Mouse (Mus musculus) Muller cell, postnatal 12 days (primary cell): ENCODE measurements around the gene H2-D1.
A peak's percentile ranks its signal among the peaks of the same experiment; 100 is the strongest.
"Not testable (repeated sequence)": the region's sequence is repeated elsewhere in the genome, so short reads cannot be mapped to it uniquely, and the experiment has no call there.

Experiments
- DNase-seq: peaks from one replicate; pipeline ENCODE4 v3.0.0-alpha.2; 2015; ENCODE audit errors: inconsistent ontology term

Gene H2-D1

DNA sequence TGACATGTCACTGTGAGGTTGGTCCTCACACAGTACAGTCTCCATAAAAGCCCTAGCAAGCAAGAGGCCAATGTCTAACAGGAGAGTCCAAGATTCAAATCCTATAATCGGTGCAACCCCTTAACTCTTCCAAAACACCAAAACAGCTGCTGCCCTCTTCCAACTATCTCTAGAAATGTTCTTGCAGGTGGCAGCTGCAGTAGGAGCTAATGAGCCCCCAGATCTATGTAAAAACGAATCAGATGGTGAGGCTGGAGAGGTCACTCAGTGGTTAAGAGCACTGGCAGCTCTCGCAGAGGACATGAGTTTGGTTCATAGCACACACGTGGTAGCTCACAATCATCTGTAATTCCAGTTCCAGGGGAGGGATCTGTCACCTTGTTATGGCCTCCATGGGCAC lies 6.8 kb upstream of the H2-D1 start:
- DNase-seq = no peak

DNA sequence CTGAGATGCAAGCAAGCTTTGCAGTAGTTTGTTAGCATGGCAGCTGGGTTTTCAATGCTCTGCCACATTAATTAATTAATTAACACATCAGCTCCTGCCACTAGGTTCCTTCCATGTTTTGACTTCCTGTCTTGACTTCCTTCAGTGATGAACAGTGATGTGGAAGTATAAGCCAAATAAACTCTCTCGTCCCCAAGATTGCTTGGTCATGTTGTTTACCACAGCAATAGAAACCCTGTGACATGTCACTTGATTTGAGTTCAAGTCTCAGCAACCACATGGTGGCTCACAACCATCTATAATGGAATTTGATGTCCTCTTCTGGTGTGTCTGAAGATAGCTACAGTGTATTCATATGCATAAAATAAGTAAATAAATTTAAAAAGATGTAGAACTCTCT lies 5.2 kb upstream of the H2-D1 start:
- DNase-seq = no peak

DNA sequence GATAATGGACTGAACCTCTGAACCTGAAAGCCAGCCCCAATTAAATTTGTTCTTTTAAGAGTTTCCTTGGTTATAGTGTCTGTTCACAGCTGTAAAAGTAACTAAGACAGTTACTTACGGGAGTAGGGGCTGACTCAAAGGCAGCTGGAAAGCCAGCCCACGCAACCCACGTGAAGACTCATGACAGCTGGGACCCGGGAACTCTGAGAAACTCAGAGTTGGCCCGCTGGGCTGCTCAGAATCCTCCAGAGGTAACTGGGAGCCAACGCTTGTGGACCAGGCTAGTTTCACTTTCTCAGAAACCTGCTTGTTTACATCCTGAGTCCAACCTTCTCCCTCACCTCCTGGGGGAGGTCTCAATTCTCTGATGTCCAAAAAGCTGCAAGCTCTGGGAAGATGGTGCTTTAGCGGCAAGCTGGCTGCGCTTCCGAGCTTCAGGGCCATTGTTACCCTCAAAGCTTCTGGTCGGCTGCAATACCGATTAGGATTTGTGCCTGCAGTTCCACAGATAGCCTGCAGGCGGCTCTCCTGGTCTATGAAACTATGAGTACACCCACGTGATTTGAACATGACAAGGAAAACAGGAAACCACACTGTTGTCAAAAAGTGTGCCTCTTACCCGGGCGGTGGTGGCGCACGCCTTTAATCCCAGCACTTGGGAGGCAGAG lies 4.6 kb upstream of the H2-D1 start:
- peak; percentile 81 for DNase-seq

DNA sequence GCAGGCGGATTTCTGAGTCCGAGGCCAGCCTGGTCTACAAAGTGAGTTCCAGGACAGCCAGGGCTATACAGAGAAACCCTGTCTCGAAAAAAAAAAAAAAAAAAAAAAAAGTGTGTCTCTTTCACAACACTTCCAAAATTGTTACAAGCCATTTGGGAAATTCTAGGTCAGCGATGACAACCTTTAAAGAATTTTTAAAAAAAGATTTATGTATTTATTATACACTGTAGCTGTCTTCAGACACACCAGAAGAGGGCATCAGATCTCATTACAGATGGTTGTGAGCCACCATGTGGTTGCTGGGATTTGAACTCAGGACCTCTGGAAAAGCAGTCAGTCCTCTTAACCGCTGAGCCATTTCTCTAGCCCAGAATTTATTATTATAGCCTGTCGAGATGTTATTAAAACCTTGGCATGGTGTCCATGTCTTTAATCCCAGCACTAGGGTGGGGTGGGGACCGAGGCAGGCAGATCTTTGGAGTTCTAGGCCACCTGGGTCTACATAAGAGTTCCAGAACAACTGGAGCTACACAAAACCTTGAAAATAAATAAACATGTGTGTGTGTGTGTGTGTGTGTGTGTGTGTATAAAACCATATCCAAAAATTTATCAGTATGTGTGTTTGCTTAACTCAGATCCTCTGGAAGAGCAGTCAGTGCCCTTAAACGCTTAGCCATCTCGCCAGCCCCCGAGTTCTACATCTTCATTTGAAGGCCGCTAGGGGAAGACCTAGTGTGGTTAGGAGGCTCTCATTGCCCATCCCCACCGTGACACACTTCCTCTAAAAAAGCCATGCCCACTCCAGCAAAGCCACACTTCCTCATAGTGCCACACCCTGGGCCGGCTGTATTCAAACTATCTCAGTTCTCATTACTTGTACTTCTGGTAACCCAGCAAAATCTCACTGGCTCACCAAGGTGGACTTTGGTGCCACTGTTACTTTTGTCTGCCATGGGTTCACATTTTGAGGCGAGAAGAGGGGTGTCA lies 3.7 kb upstream of the H2-D1 start:
- no peak for DNase-seq

GRCm38 (mm10) chr17:35259621-35260020 lies 2.9 kb upstream of the H2-D1 start:
- no peak for DNase-seq

DNA sequence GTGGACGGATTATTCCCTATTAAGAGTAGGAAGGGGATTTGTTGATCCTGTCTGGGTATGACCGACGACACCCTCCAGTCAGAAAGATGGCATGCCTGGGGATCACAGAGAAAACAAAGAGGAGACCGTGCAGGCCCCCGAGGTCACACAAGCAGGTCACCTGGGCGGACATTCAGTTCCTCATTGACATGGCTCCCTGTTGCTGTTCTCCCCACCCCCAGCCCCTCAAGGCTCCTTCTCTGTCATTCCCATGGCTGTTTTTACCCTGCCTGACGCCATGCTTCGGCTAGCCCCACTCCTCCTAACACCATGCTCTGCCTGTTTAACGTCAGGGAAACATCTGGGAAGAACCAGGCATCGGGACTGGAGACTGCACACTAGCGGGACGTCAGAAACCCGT lies 879 bp upstream of the H2-D1 start:
- DNase-seq = no peak

DNA sequence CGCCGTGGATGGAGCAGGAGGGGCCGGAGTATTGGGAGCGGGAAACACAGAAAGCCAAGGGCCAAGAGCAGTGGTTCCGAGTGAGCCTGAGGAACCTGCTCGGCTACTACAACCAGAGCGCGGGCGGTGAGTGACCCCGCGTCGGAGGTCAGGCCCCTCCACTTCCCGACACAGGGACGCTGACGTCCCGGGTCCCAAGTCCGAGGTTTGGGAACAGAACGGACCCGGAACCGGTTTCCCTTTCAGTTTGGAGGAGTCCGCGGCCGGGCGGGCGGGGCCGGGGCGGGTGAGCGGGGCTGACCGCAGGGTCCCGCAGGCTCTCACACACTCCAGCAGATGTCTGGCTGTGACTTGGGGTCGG lies 973 bp downstream of the H2-D1 start:
- peak; percentile 59 for DNase-seq

DNA sequence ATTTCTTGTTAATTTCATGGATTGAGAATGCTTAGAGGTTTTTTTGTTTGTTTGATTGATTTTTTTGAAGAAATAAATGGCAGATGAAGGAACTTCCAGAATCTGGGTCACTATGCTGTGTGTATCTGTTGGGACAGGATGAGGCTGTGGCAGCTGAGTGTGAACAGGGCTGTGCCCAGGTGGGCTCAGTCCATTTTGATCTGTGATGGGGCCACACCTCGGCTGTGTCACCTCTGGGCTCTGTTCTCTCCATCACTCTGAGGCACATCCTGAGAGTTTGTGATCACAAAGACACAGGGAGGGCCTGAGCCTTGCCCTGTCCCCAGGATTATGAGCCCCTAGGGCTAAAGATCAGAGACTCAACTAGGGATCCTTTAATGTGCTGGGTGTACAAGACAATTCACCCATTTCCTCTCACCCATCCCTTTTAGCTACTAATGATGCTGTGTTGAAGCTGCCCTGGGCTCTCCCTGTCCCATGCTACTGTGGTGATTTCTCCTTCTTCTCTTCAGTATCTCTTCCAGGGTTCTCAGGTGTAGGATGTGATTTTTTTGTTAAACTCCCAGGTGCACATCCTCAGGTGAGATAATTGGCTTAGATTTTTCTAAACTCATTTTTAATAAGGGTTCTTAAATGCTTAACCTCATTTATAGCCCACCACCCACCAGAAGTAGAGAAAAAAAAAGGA lies 5.0 kb downstream of the H2-D1 start:
- no peak for DNase-seq

- peak; percentile 81 for DNase-seq
These were observed 7.3 kb downstream of the H2-D1 start for GRCm38 (mm10) chr17:35269653-35270347.

- no peak for DNase-seq
These were observed 9.7 kb downstream of the H2-D1 start for GRCm38 (mm10) chr17:35272249-35272648.

DNA sequence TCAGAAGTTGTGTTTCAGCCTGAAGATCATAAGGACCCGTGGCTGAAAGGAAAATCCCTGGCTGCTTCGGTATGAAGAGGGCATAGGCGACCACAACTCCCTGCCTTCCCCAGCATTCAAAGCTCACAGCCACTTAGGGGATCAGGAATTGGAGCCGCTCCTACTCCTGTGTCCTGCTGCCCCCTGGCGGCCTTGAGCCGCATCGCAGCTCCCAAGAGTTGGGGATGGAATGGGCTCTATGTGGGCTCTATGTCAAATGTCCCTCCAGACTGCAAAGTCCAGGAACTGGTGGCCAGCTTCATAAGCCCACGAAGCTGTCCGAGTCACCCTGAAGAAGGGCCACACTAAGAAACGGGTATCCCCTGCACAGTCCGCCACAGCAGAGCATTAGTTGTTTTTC lies 12.2 kb downstream of the H2-D1 start:
- peak; percentile 79 for DNase-seq

GRCm38 (mm10) chr17:35276304-35276864 lies 13.9 kb downstream of the H2-D1 start:
- DNase-seq = no peak

- DNase-seq = no peak
These were observed 15.5 kb downstream of the H2-D1 start for GRCm38 (mm10) chr17:35278049-35278448.

GRCm38 (mm10) chr17:35278957-35279688 lies 16.6 kb downstream of the H2-D1 start:
- DNase-seq = no peak

- no peak for DNase-seq
These were observed 17.7 kb downstream of the H2-D1 start for GRCm38 (mm10) chr17:35280276-35280675.

DNA sequence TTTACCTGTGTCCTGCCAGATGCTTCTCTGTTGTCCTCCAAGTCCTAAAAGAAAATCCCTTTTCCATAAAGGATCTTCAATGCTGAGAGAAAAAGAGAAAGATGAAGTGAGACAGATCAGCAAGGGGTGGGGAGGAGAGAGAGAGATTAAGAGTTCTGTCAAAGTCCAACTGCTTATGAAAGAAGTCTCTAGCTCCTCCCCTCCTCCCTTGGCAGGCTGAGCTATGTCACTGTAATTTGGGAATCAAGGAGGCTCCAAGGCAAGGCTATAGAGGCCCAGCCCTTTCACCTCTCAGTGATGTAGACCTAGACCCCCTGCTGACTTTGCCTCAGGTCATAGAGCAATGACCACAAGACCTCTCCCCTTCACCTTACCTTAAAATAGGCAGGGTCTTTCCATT lies 22.9 kb downstream of the H2-D1 start:
- no peak for DNase-seq

DNA sequence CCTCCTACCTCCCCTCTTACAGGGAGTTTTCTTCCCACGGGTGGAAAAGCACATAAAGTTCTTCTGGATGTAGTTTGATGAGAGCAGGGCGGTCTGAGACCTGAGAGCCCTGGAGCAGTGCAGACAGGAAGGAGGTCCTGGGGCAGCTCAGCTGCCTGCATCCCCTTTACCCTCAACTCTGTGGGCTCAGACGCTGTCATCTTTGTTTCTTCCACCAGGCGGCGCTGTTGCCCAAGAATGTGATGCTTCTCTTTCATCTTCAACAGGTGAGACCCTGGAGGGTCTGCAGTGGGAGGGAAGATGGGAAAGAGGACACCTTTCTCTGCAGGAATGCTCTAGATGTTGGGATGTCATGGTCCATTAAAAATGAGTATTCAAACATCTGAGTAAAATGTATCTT lies 33.3 kb downstream of the H2-D1 start:
- DNase-seq = not testable (repeated sequence)

DNA sequence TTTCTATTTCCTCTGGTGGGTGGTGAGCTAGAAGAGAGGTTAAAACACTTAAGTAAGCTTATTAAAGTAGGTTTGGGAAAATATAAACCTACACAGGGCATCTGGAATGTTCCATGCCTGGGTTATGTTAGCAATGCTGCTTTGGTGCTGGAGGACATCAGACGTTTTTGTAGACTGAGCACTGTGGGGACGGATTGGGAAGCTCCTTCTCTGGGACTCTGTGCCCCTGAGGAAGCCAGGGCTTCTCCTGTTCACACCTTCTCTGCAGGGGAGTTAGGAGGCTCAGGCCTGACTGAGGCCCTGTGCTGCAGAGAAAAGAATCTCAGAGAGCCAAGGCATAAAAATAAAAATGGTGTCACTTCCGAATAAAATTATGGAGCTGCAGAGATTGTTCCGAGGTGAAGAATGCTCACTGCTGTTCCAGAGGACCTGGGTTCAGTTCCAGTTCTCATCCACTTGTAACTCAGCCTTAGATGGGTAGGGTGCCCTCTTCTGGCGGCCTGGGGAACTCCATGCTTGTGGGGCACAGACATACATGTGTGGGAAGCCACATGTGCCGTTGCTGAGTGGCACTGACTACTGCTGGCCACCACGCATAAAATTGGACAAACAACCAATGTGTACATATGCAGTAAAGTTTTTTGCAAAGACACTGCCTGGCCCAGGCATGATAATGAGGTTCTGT lies 37.9 kb downstream of the H2-D1 start:
- not testable (repeated sequence) for DNase-seq

DNA sequence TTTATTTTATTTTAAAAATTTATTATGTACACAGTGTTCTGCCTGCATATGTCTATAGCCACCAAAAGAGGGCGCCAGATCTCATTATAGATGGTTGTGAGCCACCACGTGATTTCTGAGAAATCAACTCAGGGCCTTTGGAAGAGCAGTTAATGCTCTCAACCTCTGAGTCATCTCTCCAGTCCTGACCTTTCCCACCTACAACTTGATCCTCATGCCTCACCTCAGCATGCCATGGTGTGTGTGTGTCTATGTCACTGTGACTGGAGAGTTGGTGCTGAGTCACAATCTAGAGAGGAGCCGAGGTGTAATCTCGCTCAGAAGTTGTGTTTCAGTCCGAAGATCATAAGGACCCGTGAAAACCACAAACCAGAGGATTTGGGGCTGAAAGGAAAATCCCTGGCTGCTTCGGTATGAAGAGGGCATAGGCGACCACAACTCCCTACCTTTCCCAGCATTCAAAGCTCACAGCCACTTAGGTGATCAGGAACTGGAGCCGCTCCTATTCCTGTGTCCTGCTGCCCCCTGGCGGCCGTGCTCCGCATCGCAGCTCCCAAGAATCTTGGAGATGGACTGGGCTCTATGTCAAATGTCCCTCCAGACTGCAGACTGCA lies 39.2 kb downstream of the H2-D1 start:
- peak; percentile 75 for DNase-seq

GRCm38 (mm10) chr17:35303271-35303670 lies 40.7 kb downstream of the H2-D1 start:
- DNase-seq = no peak
